Mouse (Mus musculus) spleen, adult 2 months (tissue): Measurements from ENCODE around the gene Gm48552. TPM values are rescaled to one million over a fixed set of nuclear protein-coding genes. Genes with fewer than 3 reads are reported as not detected.

ENCODE experiments used
- DNase-seq, 2 experiments: peaks; one replicate each; pipeline versions ENCODE4 v3.0.0 to v3.0.0-alpha.2; 2012 to 2021; ENCODE audit warnings: low spot score in 2 of 2, low read depth in 1 of 2
- H3K27ac ChIP-seq: fragments of 200-500 bp; 2 replicates; pipeline ENCODE4 v1.5.1; 2012; ENCODE audit warnings: low read length, inconsistent platforms; ENCODE audit not compliant: insufficient read depth
- H3K27me3 ChIP-seq: fragments of 200-500 bp; 2 replicates; pipeline ENCODE4 v1.6.1; 2012; ENCODE audit warnings: mild to moderate bottlenecking, moderate library complexity, low read length, inconsistent platforms; ENCODE audit not compliant: control insufficient read depth, insufficient read depth
- H3K36me3 ChIP-seq: fragments of 200-500 bp; 2 replicates; pipeline ENCODE4 v1.6.1; 2012; ENCODE audit warnings: mild to moderate bottlenecking, low read length, inconsistent platforms; ENCODE audit not compliant: control insufficient read depth, insufficient read depth
- H3K4me1 ChIP-seq: fragments of 200-500 bp; 2 replicates; pipeline ENCODE4 v1.6.1; 2011; ENCODE audit warnings: inconsistent platforms; ENCODE audit not compliant: control insufficient read depth, insufficient read depth, insufficient read length
- H3K4me3 ChIP-seq: fragments of 200-500 bp; 2 replicates; pipeline ENCODE4 v1.5.1; 2011; ENCODE audit warnings: mild to moderate bottlenecking, inconsistent platforms; ENCODE audit not compliant: insufficient read depth, insufficient read length; ENCODE audit errors: extremely low read depth
- CTCF ChIP-seq: fragments of 200-500 bp; IDR thresholded peaks from 2 replicates; pipeline ENCODE4 v1.5.1; 2011; ENCODE audit warnings: mild to moderate bottlenecking, inconsistent platforms; ENCODE audit not compliant: insufficient read depth, insufficient read length, insufficient replicate concordance; ENCODE audit errors: extremely low read depth
- POLR2A ChIP-seq: fragments of 200-500 bp; IDR thresholded peaks from 2 replicates; pipeline ENCODE4 v1.6.1; 2011; ENCODE audit warnings: low read depth, low read length, inconsistent platforms
- WGBS: fragments of 180-500 bp; shearing (Covaris S2); methylation state at CpG from one replicate; pipeline ENCODE4 v1.1.7; 2018; 5-methylcytosine and 5-hydroxymethylcytosine counted together
- polyA plus RNA-seq: library from polyadenylated mRNA; depleted of rRNA; stranded (reverse); fragments of >200 nt; gene quantifications from 2 replicates; pipeline ENCODE4 v1.2.3, GENCODE M21; 2012; rRNA removed

The Gm48552 gene
- 2.9 and 6.4 TPM in 2 replicates for polyA plus RNA-seq

DNA sequence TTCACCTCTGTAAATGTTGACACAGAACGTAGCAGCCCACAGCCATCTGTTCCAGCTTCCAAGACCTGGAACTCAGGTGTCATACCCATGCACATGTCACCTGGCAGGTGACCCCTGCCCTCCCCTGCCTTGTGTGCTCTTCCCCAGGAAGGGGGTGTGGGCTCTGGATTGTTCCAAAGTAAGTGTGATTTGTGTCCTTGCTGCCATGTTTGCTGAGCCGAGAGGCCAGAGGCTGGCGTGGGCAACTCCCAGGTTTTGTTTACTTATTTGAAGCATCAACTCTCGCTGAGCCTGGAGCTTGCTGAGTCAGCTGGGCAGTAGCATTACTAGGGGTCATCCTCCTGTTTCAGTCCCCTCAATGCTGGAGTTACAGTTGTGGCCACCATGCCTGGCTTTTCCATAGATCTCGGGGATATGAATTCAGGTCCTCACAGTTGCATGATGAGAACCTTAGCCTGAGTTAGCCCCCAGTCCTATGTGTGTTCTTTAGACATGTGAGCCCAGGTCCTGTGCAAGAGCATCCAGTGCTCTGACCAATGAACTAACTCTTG is at the start of gene Gm48552:
Gene Gm48552, plus strand, starts transcription at position 501 of the 551 bp plus-strand sequence.
- no peak within 1 kb of the TSS for H3K27ac ChIP-seq
- H3K27me3 ChIP-seq: no peaks in the 10 kb centered on the region
- H3K36me3 ChIP-seq: peaks cover 14% of the 10 kb centered on the region
- TF ChIP-seq POLR2A (no peak), CTCF (no peak)
- peaks cover 16% of the 10 kb centered on the region; the same call in 1 of the 2 replicates for H3K4me1 ChIP-seq
- 92% methylated on average over 5 of the region's 5 CpGs for WGBS
- H3K4me3 ChIP-seq: no peak within 1 kb of the TSS
- DNase-seq: no peak

- peaks cover 4% of the 10 kb centered on the region for H3K27me3 ChIP-seq
- H3K4me1 ChIP-seq: peaks cover 14% of the 10 kb centered on the region
- no peak for DNase-seq
- TF ChIP-seq POLR2A (no peak), CTCF (no peak)
- H3K36me3 ChIP-seq: no peaks in the 10 kb centered on the region
- H3K27ac ChIP-seq: no peak overlapping the region
- H3K4me3 ChIP-seq: no peak overlapping the region
- 79% methylated on average over 17 of the region's 17 CpGs for WGBS
Measured at GRCm38 (mm10) chr10:81340551-81341332, 48.1 kb upstream of the Gm48552 start.

DNA sequence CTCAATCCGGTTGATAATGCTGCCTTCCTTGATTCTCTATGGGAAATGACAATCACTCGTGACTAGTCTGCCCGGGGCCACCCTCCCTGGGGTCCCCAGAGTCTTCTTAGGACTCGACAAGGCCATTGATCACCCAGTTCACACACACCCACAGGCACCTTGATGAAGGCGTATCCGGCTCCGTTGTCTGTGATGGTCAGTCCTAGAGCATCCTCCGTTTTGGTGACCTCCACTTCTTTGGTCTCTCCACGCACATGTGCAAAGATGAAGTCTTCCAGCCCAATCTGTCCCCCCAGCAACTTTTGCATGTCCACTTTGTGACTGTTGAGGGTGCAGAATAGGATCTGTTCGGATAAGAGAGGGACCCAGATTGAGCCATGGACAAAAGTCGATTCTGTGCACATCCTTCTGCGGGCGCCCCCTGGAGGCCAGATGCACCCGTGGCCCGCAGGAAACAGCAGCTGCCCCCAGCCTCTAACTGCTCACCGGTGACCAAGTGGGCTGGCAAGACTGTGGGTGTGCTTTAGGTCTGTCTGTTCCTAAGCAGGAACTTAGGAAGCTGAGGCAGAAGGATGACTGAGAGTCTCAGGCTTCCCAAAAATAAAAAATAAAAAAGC is 47.4 kb upstream of the Gm48552 start:
- Histone ChIP-seq H3K4me1 (peaks cover 16% of the 10 kb centered on the region), H3K4me3 (no peak overlapping the region), H3K27me3 (peaks cover 4% of the 10 kb centered on the region), H3K27ac (no peak overlapping the region), H3K36me3 (no peaks in the 10 kb centered on the region)
- 45% methylated on average over 16 of the region's 16 CpGs for WGBS
- peak in 1 of 2 experiments; percentile 69 for DNase-seq
- TF ChIP-seq POLR2A: no peak
- TF ChIP-seq CTCF: peak; percentile 87

DNA sequence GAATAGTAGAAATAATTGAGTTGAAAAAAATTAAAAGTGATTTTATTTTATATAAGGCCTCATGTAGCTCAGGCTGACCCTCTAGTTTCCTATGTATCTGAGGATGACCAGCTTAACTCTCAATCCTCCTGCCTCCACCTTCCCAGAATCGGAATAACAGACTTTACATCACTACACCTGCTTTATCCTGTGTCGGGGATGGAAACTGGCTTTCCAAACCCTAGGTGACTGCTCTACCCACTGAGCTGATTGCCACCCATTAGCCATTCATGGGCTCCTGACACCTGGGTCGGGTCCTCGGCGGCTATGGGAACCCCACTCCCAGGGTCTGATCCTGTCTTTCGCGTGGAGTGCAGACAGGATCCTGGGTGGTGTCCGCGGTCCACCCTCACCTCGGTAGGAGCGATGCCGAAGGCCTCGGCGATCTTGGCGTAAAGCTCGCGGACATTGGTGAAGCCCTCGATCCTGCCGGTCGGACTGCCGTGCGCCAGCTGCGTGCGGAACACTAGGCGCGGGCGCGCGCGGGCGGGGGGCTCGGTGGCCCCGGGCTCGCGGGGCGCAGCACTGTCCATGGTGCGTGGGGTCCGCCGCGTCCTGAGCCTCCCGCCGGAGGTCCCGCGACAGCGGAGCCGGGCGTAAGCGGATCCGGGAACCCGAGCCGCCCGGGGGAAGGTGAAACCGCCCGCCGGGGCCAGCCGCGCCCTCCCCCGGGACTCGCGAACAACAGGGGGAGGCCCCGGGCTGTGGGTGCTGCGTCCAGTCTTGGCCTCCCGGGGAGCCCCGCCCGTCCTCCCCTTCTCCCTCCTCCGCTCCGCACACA is 45.9 kb upstream of the Gm48552 start, which contains the start of gene Gipc3:
Gene Gipc3, minus strand, starts transcription at position 581 of the 820 bp plus-strand sequence.
- Histone ChIP-seq H3K27ac (no peak within 1 kb of the TSS), H3K27me3 (peaks cover 4% of the 10 kb centered on the region), H3K4me3 (peak within 1 kb of the TSS; percentile 45), H3K4me1 (peaks cover 23% of the 10 kb centered on the region), H3K36me3 (no peaks in the 10 kb centered on the region; the same call in 1 of the 2 replicates)
- no peak for TF ChIP-seq POLR2A
- no peak for TF ChIP-seq CTCF
- DNase-seq: peak in 1 of 2 experiments; percentile 48
- 5% methylated on average over 61 of the region's 67 CpGs for WGBS

DNA sequence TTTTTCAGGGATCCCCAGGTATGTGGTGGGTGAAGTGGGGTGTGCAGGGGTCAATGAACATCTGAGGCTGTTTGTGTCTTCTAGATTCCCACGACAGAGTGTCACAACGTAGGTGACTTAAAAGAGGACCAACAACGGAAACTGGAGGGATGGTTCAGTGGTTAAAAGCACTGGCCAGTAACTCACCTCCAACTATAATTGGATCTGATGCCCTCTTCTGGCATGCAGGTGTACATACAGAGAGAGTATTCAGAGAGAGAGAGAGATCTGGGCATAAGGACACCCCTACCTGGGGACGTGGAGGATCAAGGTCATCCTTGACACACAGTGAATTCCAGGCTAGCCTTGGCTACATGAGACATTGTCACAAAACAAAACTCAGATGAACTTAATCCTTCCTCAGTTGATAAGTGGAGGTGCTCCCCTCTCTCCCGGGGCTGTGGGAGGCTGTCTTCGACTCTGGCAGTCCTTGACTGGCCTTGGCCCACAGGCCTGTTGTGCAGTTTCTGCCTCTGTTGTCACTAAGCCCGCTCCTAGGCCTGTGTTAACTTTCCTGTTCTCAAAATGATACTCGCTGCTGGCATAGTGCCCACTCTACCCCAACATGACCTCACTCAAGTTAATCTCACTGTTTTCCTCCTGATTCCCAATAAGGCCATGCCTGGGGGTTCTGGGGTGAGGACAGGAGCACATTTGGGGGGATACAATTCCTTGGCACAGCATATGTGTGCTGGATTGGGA is 44.2 kb upstream of the Gm48552 start:
- 31% methylated on average over 8 of the region's 8 CpGs for WGBS
- Histone ChIP-seq H3K27ac (no peak overlapping the region), H3K27me3 (peaks cover 4% of the 10 kb centered on the region), H3K4me3 (no peak overlapping the region), H3K4me1 (peaks cover 27% of the 10 kb centered on the region), H3K36me3 (no peaks in the 10 kb centered on the region; the same call in 1 of the 2 replicates)
- DNase-seq: peak in 1 of 2 experiments; percentile 43
- no peak for TF ChIP-seq POLR2A
- TF ChIP-seq CTCF: peak; percentile 5; the same call in 1 of the 2 replicates

- 60% methylated on average over 4 of the region's 4 CpGs for WGBS
- no peak overlapping the region for H3K27ac ChIP-seq
- peaks cover 4% of the 10 kb centered on the region for H3K27me3 ChIP-seq
- DNase-seq: no peak
- H3K4me1 ChIP-seq: peaks cover 31% of the 10 kb centered on the region
- no peaks in the 10 kb centered on the region; the same call in 1 of the 2 replicates for H3K36me3 ChIP-seq
- no peak overlapping the region for H3K4me3 ChIP-seq
- TF ChIP-seq CTCF (no peak), POLR2A (no peak)
Measured at GRCm38 (mm10) chr10:81345162-81345534, 43.7 kb upstream of the Gm48552 start.
